Mouse (Mus musculus) lung, postnatal 4 days (tissue): ENCODE results near the gene Olfr1371.
"Not testable (repeated sequence)": the region's sequence is repeated elsewhere in the genome, so short reads cannot be mapped to it uniquely, and the experiment has no call there.

Experiments used
- DNase-seq, 2 experiments: peaks; one replicate each; pipeline ENCODE4 v3.0.0; 2021

The Olfr1371 gene

GRCm38 (mm10) chr11:52223968-52224682 is 10.3 kb upstream of the Olfr1371 start:
- peak; percentile 84 for DNase-seq

DNA sequence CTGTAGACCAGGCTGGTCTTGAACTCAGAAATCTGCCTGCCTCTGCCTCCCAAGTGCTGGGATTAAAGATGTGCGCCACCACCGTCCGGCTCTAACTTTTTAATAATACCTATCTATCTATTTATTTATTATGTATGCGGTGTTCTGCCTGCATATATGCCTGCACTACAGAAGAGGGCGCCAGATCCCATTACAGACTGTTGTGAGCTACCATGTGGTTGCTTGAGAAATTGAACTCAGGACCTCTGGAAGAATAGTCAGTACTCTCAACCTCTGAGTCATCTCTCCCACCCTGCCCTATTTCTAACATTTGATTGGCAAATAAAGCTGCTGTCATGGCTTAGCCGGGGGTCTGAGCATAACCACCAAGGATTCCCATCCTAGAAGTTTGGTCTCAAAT is 9.1 kb upstream of the Olfr1371 start:
- DNase-seq = peak in 1 of 2 experiments; percentile 32

DNA sequence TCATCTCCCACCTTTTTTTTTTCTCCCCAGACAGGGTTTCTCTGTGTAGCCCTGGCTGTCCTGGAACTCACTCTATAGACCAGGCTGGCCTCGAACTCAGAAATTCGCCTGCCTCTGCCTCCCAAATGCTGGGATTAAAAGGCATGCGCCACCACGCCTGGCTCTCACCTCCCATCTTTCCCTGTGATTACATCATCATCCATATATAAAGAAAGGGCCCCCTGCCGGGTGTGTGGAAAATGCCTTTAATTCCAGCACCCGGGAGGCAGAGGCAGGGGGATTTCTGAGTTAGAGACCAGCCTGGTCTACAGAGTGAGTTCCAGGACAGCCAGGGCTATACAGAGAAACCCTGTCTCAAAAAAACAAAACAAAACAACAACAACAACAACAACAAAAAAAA is 8.1 kb upstream of the Olfr1371 start:
- not testable (repeated sequence) for DNase-seq

- DNase-seq = peak; percentile 67 to 83
Measured at GRCm38 (mm10) chr11:52220282-52220681, 6.5 kb upstream of the Olfr1371 start.

GRCm38 (mm10) chr11:52196496-52197023 is 17.2 kb downstream of the Olfr1371 start:
- not testable (repeated sequence) for DNase-seq

- not testable (repeated sequence) for DNase-seq
Measured at GRCm38 (mm10) chr11:52180651-52181050, 33.1 kb downstream of the Olfr1371 start.

GRCm38 (mm10) chr11:52179897-52180296 is 33.9 kb downstream of the Olfr1371 start:
- DNase-seq = not testable (repeated sequence)

- no peak for DNase-seq
Measured at GRCm38 (mm10) chr11:52168461-52168860, 45.3 kb downstream of the Olfr1371 start.

DNA sequence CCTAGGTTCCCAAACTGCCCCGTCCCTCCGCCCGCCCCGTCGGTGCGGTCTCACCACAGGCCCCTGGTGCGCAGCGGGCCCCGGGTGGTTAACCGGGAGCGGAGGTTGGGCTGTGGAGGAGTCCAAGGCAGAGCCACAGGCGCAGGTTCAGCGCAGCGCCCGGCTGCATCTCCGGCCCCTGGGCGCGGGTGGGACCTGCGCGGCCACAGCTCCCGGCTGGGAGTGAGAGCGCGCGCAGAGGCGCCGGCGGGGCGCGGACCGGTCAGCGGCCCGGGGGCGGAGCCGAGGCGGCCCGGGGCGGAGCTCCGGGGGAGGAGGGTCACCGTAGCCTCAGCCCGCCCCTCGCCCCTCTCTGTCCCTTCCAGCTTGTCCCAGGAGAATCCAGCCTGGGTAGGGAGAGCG is 45.9 kb downstream of the Olfr1371 start:
- peak; percentile 43 to 64 for DNase-seq

GRCm38 (mm10) chr11:52167126-52167525 is 46.7 kb downstream of the Olfr1371 start:
- DNase-seq = peak; percentile 41 to 43

DNA sequence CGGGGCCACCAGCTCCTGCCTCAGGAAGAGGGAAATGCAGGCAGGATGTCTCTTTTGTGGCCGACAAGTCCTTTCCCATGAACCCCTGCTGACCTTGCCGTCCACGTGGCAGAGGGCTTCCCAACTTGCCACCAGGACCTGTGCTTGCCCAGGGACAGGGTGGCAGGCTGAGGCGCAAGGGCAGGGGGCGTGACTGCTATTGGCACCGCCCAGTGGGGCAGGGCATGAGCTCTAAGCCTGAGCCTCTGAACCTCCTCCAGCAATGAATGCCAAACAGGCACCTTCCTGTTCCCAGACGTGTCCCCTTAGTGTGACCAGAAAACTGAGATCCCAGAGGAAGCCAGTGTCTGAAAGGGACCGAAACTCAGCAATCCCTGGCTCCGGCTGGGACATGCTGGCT is 49.9 kb downstream of the Olfr1371 start:
- DNase-seq = peak; percentile 65 to 75
